Mouse (Mus musculus): ENCODE data around the gene Rrp7a.
A peak's percentile ranks its signal among the peaks of the same experiment; 100 is the strongest.

The Rrp7a gene

DNA sequence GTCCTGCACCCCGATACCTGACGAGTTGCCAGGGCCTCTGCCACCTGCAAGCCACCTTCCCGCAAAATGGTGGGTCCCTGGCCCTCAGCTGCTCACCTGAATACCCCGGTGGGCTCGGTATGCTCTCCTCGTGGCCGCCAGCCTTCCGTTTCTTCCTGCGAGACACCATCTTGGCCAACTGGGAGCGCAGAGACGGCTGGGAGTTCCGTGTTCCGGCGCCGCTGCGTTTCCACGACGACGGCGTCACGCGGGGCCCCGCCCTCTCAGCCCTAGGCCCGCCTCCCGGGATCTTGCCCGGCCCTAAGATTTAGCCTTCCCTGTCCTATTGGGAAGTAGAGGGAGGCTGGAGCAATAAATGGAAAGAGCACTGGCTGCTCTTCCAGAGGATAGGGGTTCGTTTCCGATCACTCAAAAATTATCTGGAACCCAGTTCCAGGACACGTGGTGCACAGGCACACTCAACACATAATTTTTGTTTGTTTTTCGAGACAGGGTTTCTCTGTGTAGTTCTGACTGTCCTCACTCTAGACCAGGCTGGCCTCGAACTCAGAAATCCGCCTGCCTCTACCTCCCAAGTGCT, at the start of gene Rrp7a:
Rrp7a (minus strand) TSS at position 236 of the 580 bp plus-strand sequence.
- peak; percentile 97 for DNase-seq

- DNase-seq, result peak; percentile 98
These were observed 49.3 kb upstream of the Rrp7a start for GRCm38 (mm10) chr15:83171712-83172481.

- DNase-seq, result peak; percentile 65
These were observed 48.5 kb upstream of the Rrp7a start for GRCm38 (mm10) chr15:83170956-83171659.

- DNase-seq, result peak; percentile 72
These were observed 47.4 kb upstream of the Rrp7a start for GRCm38 (mm10) chr15:83169772-83170722.

GRCm38 (mm10) chr15:83168875-83169771, 46.5 kb upstream of the Rrp7a start:
- DNase-seq, result peak; percentile 55

DNA sequence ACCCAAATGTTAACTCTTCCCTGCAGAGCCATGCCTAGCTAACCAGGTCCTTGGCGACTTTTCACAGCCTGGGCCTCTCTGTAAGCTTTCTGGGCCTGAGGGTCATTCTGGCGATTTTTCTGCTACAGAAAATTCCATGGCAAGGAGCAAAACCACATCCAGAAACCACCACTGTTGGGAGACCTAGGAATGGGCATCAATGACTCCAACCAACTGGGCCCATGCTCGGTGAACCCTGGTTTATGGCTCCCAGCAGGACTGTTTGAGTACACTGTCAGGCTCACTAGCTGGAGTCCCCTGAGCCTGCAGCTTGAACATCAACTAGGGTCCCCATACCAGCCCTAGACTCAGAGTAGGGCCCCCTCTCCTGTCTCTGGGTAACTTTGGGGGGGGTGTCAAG, 45.7 kb upstream of the Rrp7a start:
- no peak for DNase-seq

DNA sequence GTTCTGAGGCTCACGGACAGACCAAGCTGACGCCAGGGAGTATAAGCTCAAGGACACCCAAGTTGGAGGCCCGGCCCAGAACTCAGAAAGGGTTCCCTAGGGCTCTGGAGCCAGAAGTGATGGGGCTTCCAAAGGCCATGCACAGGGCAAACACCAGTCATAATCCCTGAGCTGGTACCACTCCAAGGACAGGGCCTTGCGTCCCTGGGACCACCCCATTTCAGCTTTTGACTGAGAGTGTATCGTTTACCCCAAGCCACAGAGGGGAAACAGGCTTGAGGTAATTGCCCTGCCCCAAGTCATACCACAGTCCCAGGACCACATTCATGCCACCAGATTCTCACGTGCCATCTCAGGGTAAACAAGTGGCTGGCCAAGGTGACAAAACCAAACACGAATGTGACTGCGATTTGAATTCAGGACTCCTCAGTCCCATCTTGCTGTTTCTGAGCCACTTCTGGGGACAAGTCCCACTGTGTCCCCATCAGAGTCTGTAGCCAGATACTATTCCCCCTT, 45.0 kb upstream of the Rrp7a start:
- no peak for DNase-seq

- no peak for DNase-seq
These were observed 44.5 kb upstream of the Rrp7a start for GRCm38 (mm10) chr15:83167126-83167525.

DNA sequence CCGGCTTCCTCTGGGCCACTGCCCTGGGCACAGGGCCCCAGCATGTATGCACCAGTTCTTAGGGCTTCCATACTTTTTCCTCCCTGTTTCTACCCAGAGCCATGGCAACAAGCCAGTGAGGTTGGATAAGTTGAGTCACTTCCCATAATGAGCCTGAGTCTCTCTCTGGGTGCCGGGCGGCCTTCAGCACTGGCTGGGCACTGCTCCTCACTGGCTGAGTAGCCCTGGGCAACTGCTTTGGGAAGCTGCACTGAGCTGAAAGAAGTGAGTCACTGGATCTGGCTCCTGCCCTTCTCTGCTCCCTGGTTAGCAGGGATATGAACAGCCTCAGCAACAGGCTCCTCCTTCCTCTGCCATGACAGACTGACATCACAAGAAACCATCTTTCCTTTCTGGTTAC, 44.0 kb upstream of the Rrp7a start:
- peak; percentile 54 for DNase-seq

DNA sequence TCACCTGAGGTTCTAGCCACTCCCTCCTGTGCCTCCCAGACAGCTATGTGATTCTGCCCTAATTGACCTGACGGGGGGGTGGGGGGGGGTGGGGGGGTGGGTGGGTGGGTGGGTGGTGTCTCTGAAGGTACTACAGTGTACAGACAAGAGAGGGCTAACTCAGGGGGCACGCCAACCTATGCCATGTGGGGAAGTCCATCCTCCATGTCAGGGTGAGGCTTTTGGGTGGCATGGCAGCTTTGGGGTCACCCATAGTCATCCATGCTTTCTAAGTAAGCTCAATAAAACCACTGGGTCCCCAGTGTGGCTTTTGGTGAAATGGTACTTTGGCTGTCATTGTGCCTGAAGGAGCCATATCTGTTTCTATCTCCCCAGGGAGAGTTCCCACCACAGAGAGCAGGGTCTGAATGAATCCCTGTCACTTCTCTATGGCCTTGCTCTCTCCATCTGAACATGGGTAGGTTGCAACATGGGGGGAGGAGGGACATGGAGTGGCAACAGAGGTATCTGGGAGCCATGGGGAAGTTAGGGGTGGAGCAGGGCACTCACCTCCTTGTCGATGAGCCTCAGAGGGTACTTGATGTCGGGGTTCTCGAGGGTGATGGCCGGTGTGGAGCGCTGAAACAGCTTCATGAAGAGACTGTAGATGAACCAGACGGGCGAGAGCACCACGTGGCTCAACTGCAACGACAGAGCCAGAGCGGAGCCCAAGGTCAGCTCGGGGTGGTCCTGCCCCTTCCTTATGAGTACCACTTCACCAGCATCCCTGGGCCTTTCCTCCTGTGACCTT, 43.1 kb upstream of the Rrp7a start:
- no peak for DNase-seq

- DNase-seq, result peak; percentile 88
These were observed 42.4 kb upstream of the Rrp7a start for GRCm38 (mm10) chr15:83164971-83165471.

DNA sequence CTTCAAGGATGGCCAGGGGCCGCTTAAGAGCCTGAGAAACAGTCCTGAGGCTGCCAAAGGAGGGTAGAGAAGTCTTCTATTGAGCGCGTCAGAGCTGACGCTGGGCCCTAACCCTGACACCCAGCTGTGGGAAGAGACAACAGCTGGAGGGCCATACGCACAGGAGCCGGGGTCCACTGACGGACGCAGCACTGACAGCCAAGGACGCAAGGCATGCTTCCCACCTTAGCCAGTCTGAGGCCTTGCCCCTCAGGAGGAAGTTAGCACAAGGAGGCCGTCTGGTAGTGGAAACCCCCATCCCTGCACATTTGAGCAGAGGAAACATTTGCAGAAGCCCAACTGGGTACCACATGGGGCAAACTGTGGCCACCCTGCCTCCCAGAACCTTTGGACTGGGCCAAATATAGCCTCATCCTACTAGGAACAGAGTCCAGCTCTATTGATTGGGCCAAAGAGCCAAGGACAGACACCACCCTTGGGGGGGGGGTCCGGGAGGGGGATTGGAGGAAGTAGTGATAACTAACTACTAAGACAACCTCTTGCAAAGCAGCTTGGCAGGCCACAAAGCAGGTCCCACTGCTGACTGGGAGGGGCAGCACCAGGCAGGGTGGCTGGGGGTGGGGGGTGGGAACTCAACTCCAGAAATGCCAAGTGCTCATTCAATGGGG, 40.4 kb upstream of the Rrp7a start:
- DNase-seq, result no peak

- no peak for DNase-seq
These were observed 39.4 kb upstream of the Rrp7a start for GRCm38 (mm10) chr15:83162001-83162400.

GRCm38 (mm10) chr15:83161062-83161748, 38.6 kb upstream of the Rrp7a start:
- no peak for DNase-seq

DNA sequence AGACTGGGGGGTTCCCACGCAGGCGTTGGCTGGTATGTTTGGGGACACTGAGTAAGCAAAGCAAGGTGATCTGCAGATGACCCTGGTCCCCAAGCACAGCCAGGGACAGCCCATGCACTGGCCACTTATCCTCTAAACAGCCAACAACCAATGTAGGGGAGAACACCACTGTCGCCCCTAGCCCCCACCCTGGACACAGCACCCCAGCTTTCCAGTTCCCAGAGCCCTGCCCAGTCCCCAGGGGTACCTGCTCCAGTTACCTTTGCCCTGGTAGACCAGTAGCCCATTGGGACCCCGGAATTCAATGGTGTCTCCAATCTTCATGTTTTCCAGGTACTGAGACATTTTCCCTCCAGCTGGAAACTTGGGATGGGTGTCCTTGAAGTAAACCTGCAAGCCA, 38.0 kb upstream of the Rrp7a start:
- DNase-seq, result no peak

- no peak for DNase-seq
These were observed 37.2 kb upstream of the Rrp7a start for GRCm38 (mm10) chr15:83159823-83160222.

GRCm38 (mm10) chr15:83158587-83159160, 36.1 kb upstream of the Rrp7a start:
- no peak for DNase-seq

DNA sequence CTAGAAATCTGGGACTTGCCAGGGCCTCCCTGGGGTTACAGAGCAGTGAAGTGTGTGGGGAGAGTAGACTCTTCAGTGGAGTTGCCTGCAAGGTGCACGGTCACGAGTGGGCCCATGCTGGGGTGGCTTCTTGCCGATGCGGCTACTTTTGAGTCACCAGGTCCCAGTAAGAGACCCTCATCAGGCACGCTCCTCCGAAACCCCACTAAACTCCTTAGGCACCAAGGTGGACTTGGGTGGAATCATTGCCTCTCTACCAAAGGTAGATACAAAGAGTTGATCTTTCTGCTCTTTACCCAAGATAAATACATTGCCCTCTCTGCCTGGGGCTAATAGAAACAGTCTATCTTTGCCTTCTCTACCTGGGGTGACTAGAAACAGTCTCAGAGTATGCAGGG, 35.1 kb upstream of the Rrp7a start:
- DNase-seq, result no peak
